In genomic region chr1:189791534-189792217, GRCm38 (mm10) we compare ENCODE assay signal across 13 mouse cellular contexts.
DNase-seq lines count a peak whose midpoint lies in the region; ATAC-seq and TF ChIP-seq lines count a peak whose summit lies in the region.
"Had no signal": no experiment of that assay in that cellular context is flagged by ENCODE, and none has a peak within 500 bp of the region (broad histone marks: within the 10 kb centered on the region; RNA-seq: fewer than 3 reads in every experiment).

No protein-coding gene starts in this region.

- TF ChIP-seq CTCF in midbrain, postnatal 0 days (IDR thresholded peaks at IDR 0.05): no peak

- WGBS in kidney, embryonic 15.5 days: 48% methylated on average over 10 of the region's 10 CpGs
- WGBS in embryonic facial prominence, embryonic 10.5 days: 65% methylated on average over 10 of the region's 10 CpGs
- 12% methylated on average over 10 of the region's 10 CpGs for WGBS in forebrain, embryonic 15.5 days
- 28% methylated on average over 10 of the region's 10 CpGs for WGBS in midbrain, postnatal 0 days

- peaks cover 9% of the 10 kb centered on the region; the same call in 1 of the 2 replicates for H3K36me3 ChIP-seq in kidney, embryonic 15.5 days
- 0 out of 2 replicates have a peak, but pooled peaks cover 4% of the 10 kb centered on the region for H3K36me3 ChIP-seq in embryonic facial prominence, embryonic 10.5 days (replicated peaks)
- H3K36me3 ChIP-seq in forebrain, embryonic 15.5 days: no peaks in the 10 kb centered on the region
- no peaks in the 10 kb centered on the region for H3K36me3 ChIP-seq in midbrain, postnatal 0 days (ENCODE audit: insufficient read depth, low read length)

- H3K4me2 ChIP-seq in kidney, embryonic 15.5 days: 0 out of 2 replicates have a peak overlapping the region, but pooled peaks have one; percentile 6
- H3K4me2 ChIP-seq in forebrain, embryonic 15.5 days (replicated peaks): no peak overlapping the region
- no peak overlapping the region for H3K4me2 ChIP-seq in midbrain, postnatal 0 days (ENCODE audit: low read depth, low read length, poor library complexity, severe bottlenecking)
- H3K4me2 ChIP-seq: heart, embryonic 12.5 days; liver, embryonic 11.5 days had no signal

- peak; percentile 49 for ATAC-seq in kidney, embryonic 15.5 days (replicated peaks; ENCODE audit: low FRiP score)
- peak; percentile 93 for ATAC-seq in forebrain, embryonic 15.5 days (replicated peaks)
- no peak for ATAC-seq in midbrain, postnatal 0 days (ENCODE audit: low FRiP score)

- H3K4me1 ChIP-seq in kidney, embryonic 15.5 days: peaks cover 88% of the 10 kb centered on the region
- peaks cover 54% of the 10 kb centered on the region for H3K4me1 ChIP-seq in embryonic facial prominence, embryonic 10.5 days
- peaks cover 19% of the 10 kb centered on the region for H3K4me1 ChIP-seq in forebrain, embryonic 15.5 days
- 0 out of 2 replicates have a peak, but pooled peaks cover 5% of the 10 kb centered on the region for H3K4me1 ChIP-seq in midbrain, postnatal 0 days (ENCODE audit: insufficient read depth, low read length)

- H3K9ac ChIP-seq in kidney, embryonic 15.5 days: no peak overlapping the region
- no peak overlapping the region for H3K9ac ChIP-seq in forebrain, embryonic 15.5 days (replicated peaks)
- H3K9ac ChIP-seq in midbrain, postnatal 0 days (replicated peaks; ENCODE audit: low read length, poor library complexity, severe bottlenecking): no peak overlapping the region
- H3K9ac ChIP-seq: heart, embryonic 12.5 days had no signal

- no peaks in the 10 kb centered on the region for H3K27me3 ChIP-seq in kidney, embryonic 15.5 days
- H3K27me3 ChIP-seq in embryonic facial prominence, embryonic 10.5 days (replicated peaks; ENCODE audit: low read depth, poor library complexity, severe bottlenecking): peaks cover 54% of the 10 kb centered on the region
- peaks cover 71% of the 10 kb centered on the region for H3K27me3 ChIP-seq in forebrain, embryonic 15.5 days
- no peaks in the 10 kb centered on the region for H3K27me3 ChIP-seq in midbrain, postnatal 0 days (ENCODE audit: insufficient read depth, low read length)
- H3K27me3 ChIP-seq: heart, embryonic 12.5 days had no signal

- H3K9me3 ChIP-seq in kidney, embryonic 15.5 days (replicated peaks): no peaks in the 10 kb centered on the region
- no peaks in the 10 kb centered on the region for H3K9me3 ChIP-seq in embryonic facial prominence, embryonic 10.5 days
- H3K9me3 ChIP-seq in forebrain, embryonic 15.5 days: no peaks in the 10 kb centered on the region
- no peaks in the 10 kb centered on the region for H3K9me3 ChIP-seq in midbrain, postnatal 0 days (ENCODE audit: low read length)
- H3K9me3 ChIP-seq: heart, embryonic 12.5 days had no signal

- no peak overlapping the region for H3K4me3 ChIP-seq in kidney, embryonic 15.5 days (replicated peaks)
- no peak overlapping the region for H3K4me3 ChIP-seq in embryonic facial prominence, embryonic 10.5 days
- no peak overlapping the region for H3K4me3 ChIP-seq in forebrain, embryonic 15.5 days
- no peak overlapping the region for H3K4me3 ChIP-seq in midbrain, postnatal 0 days (ENCODE audit: low read depth, low read length)
- H3K4me3 ChIP-seq: heart, embryonic 12.5 days had no signal

- DNase-seq in kidney, adult 18-20 months: no peak
- no peak for DNase-seq in embryonic facial prominence, embryonic 10.5 days (ENCODE audit: low spot score)
- peak; percentile 26 for DNase-seq in midbrain, postnatal 0 days (ENCODE audit: low spot score)
- no peak for DNase-seq in frontal cortex, postnatal 36 days (ENCODE audit: low spot score in 2 of 2)
- DNase-seq in frontal cortex, adult 2 months (ENCODE audit: extremely low spot score in 1 of 2, low spot score in 1 of 2): no peak
- DNase-seq in cerebellum, postnatal 14 days: no peak
- DNase-seq: cerebellum, postnatal 36 days; gastrocnemius, postnatal 14 days; thymus, postnatal 4 days had no signal

- H3K27ac ChIP-seq in kidney, embryonic 15.5 days: peak overlapping the region; percentile 88
- H3K27ac ChIP-seq in embryonic facial prominence, embryonic 10.5 days (replicated peaks): 0 out of 2 replicates have a peak overlapping the region, but pooled peaks have one; percentile 10
- no peak overlapping the region for H3K27ac ChIP-seq in forebrain, embryonic 15.5 days (replicated peaks)
- H3K27ac ChIP-seq in midbrain, postnatal 0 days (ENCODE audit: low read depth, low read length): no peak overlapping the region

Comparison
In these comparisons a context has a peak if more than half of its experiments do, and no peak if none do; other contexts are left out.
1. H3K27ac ChIP-seq: peak in kidney, embryonic 15.5 days (single experiment) and embryonic facial prominence, embryonic 10.5 days (single experiment); none in forebrain, embryonic 15.5 days (single experiment) and midbrain, postnatal 0 days (single experiment).